Mouse (Mus musculus) forebrain, embryonic 16.5 days (tissue): Measurements from ENCODE around the gene Pkdrej. TPM values are rescaled to one million over a fixed set of nuclear protein-coding genes. Genes with fewer than 3 reads are reported as not detected.

ENCODE experiments used
- ATAC-seq: fragments of 200-750 bp; cut with Nextera tagmentation; 2 replicates; pipeline ENCODE4 v1.8.0; 2017; ENCODE audit warnings: mild to moderate bottlenecking, moderate library complexity
- H3K27ac ChIP-seq: fragments of 300-500 bp; sonication (generic); 2 replicates; pipeline ENCODE4 v1.5.1; 2014; ENCODE audit warnings: low read length, control low read depth
- H3K27me3 ChIP-seq: fragments of 300-500 bp; sonication (generic); replicated peaks from 2 replicates; pipeline ENCODE4 v1.6.1; 2014; ENCODE audit warnings: low read length; ENCODE audit not compliant: control insufficient read depth, insufficient read depth
- H3K36me3 ChIP-seq: fragments of 300-500 bp; sonication (generic); 2 replicates; pipeline ENCODE4 v1.6.1; 2014; ENCODE audit not compliant: control insufficient read depth, insufficient read depth
- H3K4me1 ChIP-seq: fragments of 300-500 bp; sonication (generic); replicated peaks from 2 replicates; pipeline ENCODE4 v1.6.1; 2014; ENCODE audit warnings: low read length; ENCODE audit not compliant: control insufficient read depth, insufficient read depth
- H3K4me2 ChIP-seq: fragments of 300-500 bp; sonication (generic); 2 replicates; pipeline ENCODE4 v1.6.1; 2014; ENCODE audit warnings: mild to moderate bottlenecking, low read length, control low read depth
- H3K4me3 ChIP-seq: fragments of 300-500 bp; sonication (generic); replicated peaks from 2 replicates; pipeline ENCODE4 v1.5.1; 2014; ENCODE audit warnings: mild to moderate bottlenecking, low read length, control low read depth
- H3K9ac ChIP-seq: fragments of 300-500 bp; sonication (generic); replicated peaks from 2 replicates; pipeline ENCODE4 v1.6.1; 2014; ENCODE audit warnings: low read depth, low read length, control low read depth
- H3K9me3 ChIP-seq: fragments of 300-500 bp; sonication (generic); 2 replicates; pipeline ENCODE4 v1.6.1; 2016; ENCODE audit warnings: low read length; ENCODE audit not compliant: control insufficient read depth
- WGBS: fragments of 180-500 bp; shearing (Covaris S2); extraction: QIAGEN DNeasy Blood & Tissue Kit; methylation state at CpG from one replicate; pipeline ENCODE4 v1.1.7; 2014; 5-methylcytosine and 5-hydroxymethylcytosine counted together
- polyA plus RNA-seq: library from polyadenylated mRNA; unstranded; fragments of >200 nt; fragmentation: Nextera tagmentation; extraction: Ambion mirVana; gene quantifications from 2 replicates; pipeline ENCODE4 v1.2.1, GENCODE M21; 2015

Gene Pkdrej
- polyA plus RNA-seq, 1 experiment from 2014 or later: 0.04 TPM

DNA sequence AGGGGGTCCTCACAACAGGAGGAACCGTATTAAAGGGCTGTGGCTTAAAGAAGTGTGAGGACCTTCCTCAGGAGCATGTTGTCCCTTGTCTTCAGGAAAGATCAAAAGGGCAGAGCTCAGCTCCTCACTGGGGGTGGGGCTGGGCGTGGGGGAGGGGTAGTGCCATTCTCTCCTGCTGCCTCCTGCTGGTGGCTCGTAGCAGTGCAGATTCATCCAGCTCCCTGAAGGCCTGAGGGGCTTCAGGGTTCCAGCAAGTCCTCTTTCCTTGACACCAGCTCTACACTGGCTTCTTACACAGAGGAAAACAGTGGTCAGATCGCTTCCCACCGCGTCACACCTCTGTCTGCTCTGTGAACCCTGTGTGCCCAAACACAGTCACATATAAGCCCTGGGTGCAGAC is 19.4 kb upstream of the Pkdrej start:
- Histone ChIP-seq H3K9ac (no peak overlapping the region), H3K36me3 (no peaks in the 10 kb centered on the region), H3K4me2 (no peak overlapping the region), H3K9me3 (no peaks in the 10 kb centered on the region), H3K27me3 (no peaks in the 10 kb centered on the region), H3K4me1 (no peaks in the 10 kb centered on the region), H3K4me3 (no peak overlapping the region), H3K27ac (no peak overlapping the region)
- ATAC-seq: no peak
- 40% methylated on average over 6 of the region's 6 CpGs for WGBS

GRCm38 (mm10) chr15:85836887-85837286 is 15.4 kb upstream of the Pkdrej start:
- H3K9ac ChIP-seq: no peak overlapping the region
- peaks cover 6% of the 10 kb centered on the region; the same call in 1 of the 2 replicates for H3K4me1 ChIP-seq
- no peak overlapping the region for H3K4me2 ChIP-seq
- no peak overlapping the region for H3K4me3 ChIP-seq
- H3K36me3 ChIP-seq: no peaks in the 10 kb centered on the region
- 91% methylated on average over 5 of the region's 5 CpGs for WGBS
- H3K27me3 ChIP-seq: no peaks in the 10 kb centered on the region
- H3K27ac ChIP-seq: no peak overlapping the region
- no peak for ATAC-seq
- no peaks in the 10 kb centered on the region for H3K9me3 ChIP-seq

- no peak overlapping the region for H3K4me2 ChIP-seq
- H3K4me1 ChIP-seq: peaks cover 10% of the 10 kb centered on the region; the same call in 1 of the 2 replicates
- H3K4me3 ChIP-seq: no peak overlapping the region
- no peak overlapping the region for H3K9ac ChIP-seq
- no peak overlapping the region for H3K27ac ChIP-seq
- 68% methylated on average over 3 of the region's 3 CpGs for WGBS
- H3K27me3 ChIP-seq: no peaks in the 10 kb centered on the region
- H3K36me3 ChIP-seq: no peaks in the 10 kb centered on the region
- no peak for ATAC-seq
- no peaks in the 10 kb centered on the region for H3K9me3 ChIP-seq
Observed at GRCm38 (mm10) chr15:85835335-85835734, 13.8 kb upstream of the Pkdrej start.

DNA sequence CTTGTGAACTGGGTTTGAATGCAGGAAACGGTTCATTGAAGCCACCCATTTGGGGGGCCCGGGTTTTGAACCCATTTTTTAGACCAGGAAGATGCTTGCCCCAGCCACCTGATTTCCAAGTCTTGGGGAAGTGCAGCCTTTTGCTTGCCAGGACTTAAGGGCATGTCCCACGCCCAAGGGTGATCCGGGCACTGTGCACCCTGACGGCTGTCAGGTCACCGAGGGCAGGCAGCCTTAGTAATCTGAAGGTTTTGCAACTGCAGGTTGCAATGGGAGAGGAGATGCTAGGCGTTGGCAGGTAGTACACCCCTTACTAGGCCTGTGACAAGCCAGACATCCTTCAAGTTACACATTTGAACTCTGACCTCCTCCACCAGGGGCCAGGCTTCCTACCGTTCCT is 11.1 kb upstream of the Pkdrej start:
- 54% methylated on average over 8 of the region's 8 CpGs for WGBS
- Histone ChIP-seq H3K4me2 (peak overlapping the region; percentile 72), H3K4me3 (peak overlapping the region; percentile 57), H3K27ac (no peak overlapping the region), H3K27me3 (no peaks in the 10 kb centered on the region), H3K36me3 (no peaks in the 10 kb centered on the region), H3K4me1 (peaks cover 10% of the 10 kb centered on the region; the same call in 1 of the 2 replicates), H3K9me3 (no peaks in the 10 kb centered on the region), H3K9ac (peak overlapping the region; percentile 67)
- no peak for ATAC-seq

DNA sequence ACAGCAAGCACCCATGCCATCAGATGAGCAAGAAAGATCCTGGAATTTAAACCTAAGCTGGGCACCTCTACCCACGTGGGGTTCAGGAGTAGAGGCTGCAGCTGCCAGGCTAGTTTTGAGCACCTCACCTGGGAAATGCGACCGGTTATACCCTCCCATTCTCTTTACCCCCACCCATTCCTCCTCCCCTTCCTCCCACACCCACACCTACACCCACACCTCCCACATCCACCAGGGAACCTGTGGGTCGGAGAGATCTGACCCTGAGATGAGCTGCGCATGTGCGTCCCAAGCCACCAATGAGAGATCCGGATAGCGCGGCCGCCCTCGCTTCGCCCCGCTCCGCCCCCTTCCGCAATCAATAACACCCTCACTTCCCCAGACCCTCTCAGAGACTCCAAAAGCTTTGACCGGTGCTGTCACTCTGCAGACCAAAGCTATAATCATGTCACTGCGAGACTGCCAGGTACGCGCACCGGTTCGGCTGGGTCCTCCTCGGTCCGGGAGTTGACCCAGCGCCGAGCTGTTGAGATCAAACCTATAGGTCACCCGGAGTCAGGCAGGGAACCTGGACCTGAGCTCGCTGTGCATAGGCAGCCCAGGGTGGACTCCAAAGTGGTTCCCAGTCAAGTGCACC is 10.5 kb upstream of the Pkdrej start, which contains the start of gene Ttc38:
Ttc38 (plus strand) TSS at position 353 of the 637 bp plus-strand sequence.
- H3K9ac ChIP-seq: peak within 1 kb of the TSS; percentile 67
- H3K36me3 ChIP-seq: no peaks in the 10 kb centered on the region
- under 1% methylated on average over 27 of the region's 27 CpGs for WGBS
- ATAC-seq: peak; percentile 95
- peaks cover 10% of the 10 kb centered on the region; the same call in 1 of the 2 replicates for H3K4me1 ChIP-seq
- H3K27ac ChIP-seq: no peak within 1 kb of the TSS
- H3K27me3 ChIP-seq: no peaks in the 10 kb centered on the region
- H3K4me2 ChIP-seq: peak within 1 kb of the TSS; percentile 72
- no peaks in the 10 kb centered on the region for H3K9me3 ChIP-seq
- peak within 1 kb of the TSS; percentile 57 for H3K4me3 ChIP-seq

- H3K4me3 ChIP-seq: no peak overlapping the region
- no peaks in the 10 kb centered on the region for H3K9me3 ChIP-seq
- H3K4me2 ChIP-seq: no peak overlapping the region
- ATAC-seq: no peak
- WGBS: 75% methylated on average over 5 of the region's 5 CpGs
- no peak overlapping the region for H3K9ac ChIP-seq
- H3K27me3 ChIP-seq: no peaks in the 10 kb centered on the region
- H3K4me1 ChIP-seq: peaks cover 10% of the 10 kb centered on the region; the same call in 1 of the 2 replicates
- H3K27ac ChIP-seq: no peak overlapping the region
- H3K36me3 ChIP-seq: no peaks in the 10 kb centered on the region
Observed at GRCm38 (mm10) chr15:85829470-85829869, 7.9 kb upstream of the Pkdrej start.

GRCm38 (mm10) chr15:85828071-85828470 is 6.5 kb upstream of the Pkdrej start:
- Histone ChIP-seq H3K9me3 (no peaks in the 10 kb centered on the region), H3K4me3 (no peak overlapping the region), H3K4me2 (no peak overlapping the region), H3K27me3 (no peaks in the 10 kb centered on the region), H3K36me3 (no peaks in the 10 kb centered on the region), H3K9ac (no peak overlapping the region), H3K4me1 (peaks cover 10% of the 10 kb centered on the region; the same call in 1 of the 2 replicates), H3K27ac (no peak overlapping the region)
- no peak for ATAC-seq
- WGBS: 83% methylated on average over 4 of the region's 4 CpGs

DNA sequence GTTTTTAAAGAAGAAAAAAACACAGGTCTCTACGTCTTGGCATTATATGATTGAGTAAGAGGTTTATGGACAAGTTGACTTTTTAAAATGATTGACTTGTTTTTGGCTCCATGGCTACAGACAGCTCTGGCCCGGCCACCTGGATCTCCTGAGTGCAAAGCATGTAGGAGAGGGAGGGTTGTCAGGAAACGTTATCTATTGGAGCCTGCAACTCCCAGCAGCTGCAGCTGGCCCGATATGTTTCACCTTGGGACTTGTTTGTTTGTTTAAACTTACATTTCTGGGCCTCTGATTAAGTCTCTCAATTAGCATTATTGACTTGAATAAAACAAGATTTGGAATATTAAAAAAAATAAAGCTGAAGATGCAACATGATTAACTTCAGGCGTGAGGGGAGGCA is 5.1 kb upstream of the Pkdrej start:
- Histone ChIP-seq H3K36me3 (no peaks in the 10 kb centered on the region), H3K27ac (no peak overlapping the region), H3K27me3 (no peaks in the 10 kb centered on the region; the same call in 1 of the 2 replicates), H3K4me3 (no peak overlapping the region), H3K9me3 (no peaks in the 10 kb centered on the region), H3K9ac (no peak overlapping the region), H3K4me1 (peaks cover 3% of the 10 kb centered on the region; the same call in 1 of the 2 replicates), H3K4me2 (no peak overlapping the region)
- ATAC-seq: no peak
- WGBS: 83% methylated on average over 5 of the region's 5 CpGs

DNA sequence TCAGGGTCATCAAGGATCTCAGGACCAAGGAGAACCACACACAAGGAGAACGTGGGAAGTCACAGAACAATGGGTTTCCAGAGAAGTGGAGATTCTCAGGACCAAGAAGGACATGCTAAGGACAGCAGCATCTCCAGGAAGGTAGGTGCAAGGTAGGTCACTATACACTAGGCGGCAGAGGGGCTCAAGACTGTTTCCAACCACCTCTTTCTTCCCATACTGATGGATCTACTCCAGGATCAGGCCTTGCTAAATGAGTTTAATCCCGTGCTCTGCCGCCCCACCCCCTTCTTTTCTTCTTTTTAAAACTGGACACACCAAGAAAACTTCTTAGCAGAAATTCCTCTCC is 451 bp upstream of the Pkdrej start:
- Histone ChIP-seq H3K27me3 (peaks cover 8% of the 10 kb centered on the region), H3K27ac (no peak overlapping the region), H3K36me3 (no peaks in the 10 kb centered on the region), H3K4me3 (peak overlapping the region; percentile 46), H3K9me3 (peaks cover 5% of the 10 kb centered on the region; the same call in 1 of the 2 replicates), H3K4me1 (peaks cover 5% of the 10 kb centered on the region; the same call in 1 of the 2 replicates), H3K4me2 (peak overlapping the region; percentile 89), H3K9ac (peak overlapping the region; percentile 59)
- 7% methylated on average over 4 of the region's 4 CpGs for WGBS
- ATAC-seq: no peak
